Mouse (Mus musculus) lung, postnatal 0 days (tissue): ENCODE data around the gene Pgpep1. TPM values are rescaled to one million over a fixed set of nuclear protein-coding genes. Genes with fewer than 3 reads are reported as not detected.
A peak's percentile ranks its signal among the peaks of the same experiment; 100 is the strongest.

Source experiments
- ATAC-seq: fragments of 200-750 bp; cut with Nextera tagmentation; 2 replicates; pipeline ENCODE4 v1.8.0; 2017; ENCODE audit warnings: moderate library complexity
- DNase-seq: peaks from one replicate; pipeline ENCODE4 v3.0.0-alpha.2; 2016; ENCODE audit warnings: low spot score
- H3K27ac ChIP-seq: fragments of 300-500 bp; sonication (generic); 2 replicates; pipeline ENCODE4 v1.5.1; 2014; ENCODE audit warnings: antibody characterized with exemption, mild to moderate bottlenecking, low read length, mixed read lengths
- H3K27me3 ChIP-seq: fragments of 300-500 bp; sonication (generic); replicated peaks from 2 replicates; pipeline ENCODE4 v1.6.1; 2014; ENCODE audit warnings: low read length, mixed read lengths; ENCODE audit not compliant: insufficient read depth
- H3K36me3 ChIP-seq: fragments of 300-500 bp; sonication (generic); 2 replicates; pipeline ENCODE4 v1.6.1; 2014; ENCODE audit warnings: low read length, mixed read lengths; ENCODE audit not compliant: insufficient read depth
- H3K4me1 ChIP-seq: fragments of 300-500 bp; sonication (generic); 2 replicates; pipeline ENCODE4 v1.6.1; 2014; ENCODE audit warnings: antibody characterized with exemption, low read depth, low read length, mixed read lengths; ENCODE audit not compliant: insufficient read depth
- H3K4me2 ChIP-seq: fragments of 300-500 bp; sonication (generic); replicated peaks from 2 replicates; pipeline ENCODE4 v1.6.1; 2014; ENCODE audit warnings: low read depth, mild to moderate bottlenecking, low read length, moderate library complexity, mixed read lengths
- H3K4me3 ChIP-seq: fragments of 300-500 bp; sonication (generic); 2 replicates; pipeline ENCODE4 v1.5.1; 2014; ENCODE audit warnings: low read depth, low read length
- H3K9ac ChIP-seq: fragments of 300-500 bp; sonication (generic); replicated peaks from 2 replicates; pipeline ENCODE4 v1.6.1; 2014; ENCODE audit warnings: low read depth, mild to moderate bottlenecking
- H3K9me3 ChIP-seq: fragments of 300-500 bp; sonication (generic); 2 replicates; pipeline ENCODE4 v1.6.1; 2016; ENCODE audit warnings: low read length, mixed read lengths
- CTCF ChIP-seq: IDR thresholded peaks from 2 replicates; pipeline ENCODE4 v1.5.1; 2016; ENCODE audit warnings: antibody characterized with exemption, mild to moderate bottlenecking
- EP300 ChIP-seq: IDR thresholded peaks from 2 replicates; pipeline ENCODE4 v1.6.1; 2016; ENCODE audit warnings: antibody characterized with exemption, mild to moderate bottlenecking, control low read depth
- WGBS: fragments of 180-500 bp; shearing (Covaris S2); extraction: QIAGEN DNeasy Blood & Tissue Kit; methylation state at CpG from one replicate; pipeline ENCODE4 v1.1.7; 2014; 5-methylcytosine and 5-hydroxymethylcytosine counted together
- polyA plus RNA-seq: library from polyadenylated mRNA; unstranded; fragments of >200 nt; fragmentation: Nextera tagmentation; extraction: Ambion mirVana; gene quantifications from 2 replicates; pipeline ENCODE4 v1.2.1, GENCODE M21; 2015

Gene Pgpep1
- polyA plus RNA-seq, 1 experiment from 2014 or later = 32.9 TPM

DNA sequence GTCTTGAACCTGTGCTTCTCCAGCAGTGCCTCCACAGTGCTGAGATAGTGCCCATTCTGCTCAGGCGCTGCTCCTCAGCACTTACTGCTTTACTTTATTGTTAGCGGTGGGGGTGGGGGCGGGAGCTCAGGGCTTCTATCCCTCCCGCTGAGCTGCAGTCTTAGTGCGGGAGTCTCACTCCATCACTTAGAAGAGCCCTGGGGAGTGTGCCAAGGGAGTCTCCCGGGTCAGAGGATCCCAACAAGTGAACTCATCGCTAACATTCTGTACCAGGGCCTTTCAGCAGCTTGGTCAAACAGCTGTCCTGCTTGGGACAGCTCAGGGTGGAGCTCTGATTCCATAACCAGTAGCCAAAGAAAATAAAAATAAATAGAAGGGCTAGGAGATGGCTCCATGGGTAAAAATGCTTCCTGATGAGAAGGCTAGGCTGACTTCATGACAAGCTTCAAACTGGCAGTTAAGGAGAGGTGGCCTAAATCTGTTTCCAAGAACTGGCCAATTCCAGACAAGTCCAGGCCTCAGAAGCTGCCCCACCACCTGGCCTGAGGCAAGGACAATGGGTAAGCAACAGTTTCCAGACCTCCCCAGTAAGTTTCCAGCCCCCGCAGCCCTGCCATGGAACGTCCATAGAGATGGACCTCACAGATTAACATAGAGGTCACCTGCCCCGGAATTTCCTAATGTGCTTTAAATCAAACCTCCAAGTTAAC lies 11.6 kb upstream of the Pgpep1 start:
- Histone ChIP-seq H3K9ac (no peak overlapping the region), H3K27ac (0 out of 2 replicates have a peak overlapping the region, but pooled peaks have one; percentile 80), H3K4me2 (no peak overlapping the region), H3K36me3 (no peaks in the 10 kb centered on the region), H3K4me3 (no peak overlapping the region), H3K9me3 (no peaks in the 10 kb centered on the region), H3K4me1 (peaks cover 20% of the 10 kb centered on the region), H3K27me3 (no peaks in the 10 kb centered on the region)
- ATAC-seq (no peak), DNase-seq (peak; percentile 56)
- TF ChIP-seq CTCF (no peak), EP300 (no peak)
- WGBS = 63% methylated on average over 10 of the region's 10 CpGs

DNA sequence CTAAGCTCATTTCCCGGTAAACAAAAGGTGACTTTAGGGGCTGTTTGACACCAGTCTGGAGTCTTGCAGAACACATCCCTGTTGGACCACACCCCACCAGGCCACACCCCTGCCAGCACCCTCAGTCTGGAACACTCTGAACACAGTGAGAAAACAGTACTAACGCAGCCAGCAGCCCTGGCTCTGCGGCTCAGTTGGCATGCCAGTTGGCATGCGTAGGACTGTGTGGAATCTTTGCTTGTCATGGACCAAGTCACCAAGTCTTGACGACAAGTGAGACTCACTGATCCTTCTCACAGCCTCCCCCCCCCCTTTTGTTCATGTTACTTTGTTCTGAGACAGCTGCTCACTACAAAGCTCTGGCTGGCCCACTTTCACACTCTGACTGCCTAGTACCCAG lies 6.9 kb upstream of the Pgpep1 start:
- H3K9ac ChIP-seq = no peak overlapping the region
- no peaks in the 10 kb centered on the region for H3K27me3 ChIP-seq
- H3K4me3 ChIP-seq = no peak overlapping the region
- TF ChIP-seq EP300 (no peak), CTCF (no peak)
- no peak overlapping the region for H3K4me2 ChIP-seq
- peak; percentile 75 for ATAC-seq
- H3K9me3 ChIP-seq = no peaks in the 10 kb centered on the region
- no peaks in the 10 kb centered on the region for H3K36me3 ChIP-seq
- H3K27ac ChIP-seq = no peak overlapping the region
- peak; percentile 53 for DNase-seq
- no peaks in the 10 kb centered on the region for H3K4me1 ChIP-seq
- WGBS = 41% methylated on average over 5 of the region's 5 CpGs

GRCm38 (mm10) chr8:70665599-70665998 lies 5.4 kb upstream of the Pgpep1 start:
- no peak for ATAC-seq
- Histone ChIP-seq H3K27me3 (no peaks in the 10 kb centered on the region), H3K27ac (no peak overlapping the region), H3K9ac (no peak overlapping the region), H3K9me3 (no peaks in the 10 kb centered on the region), H3K36me3 (no peaks in the 10 kb centered on the region), H3K4me1 (no peaks in the 10 kb centered on the region), H3K4me3 (no peak overlapping the region), H3K4me2 (no peak overlapping the region)
- DNase-seq = no peak
- WGBS = 50% methylated on average over 2 of the region's 2 CpGs
- TF ChIP-seq EP300 = no peak
- TF ChIP-seq CTCF = no peak

- Histone ChIP-seq H3K36me3 (no peaks in the 10 kb centered on the region), H3K27ac (no peak overlapping the region), H3K4me3 (no peak overlapping the region), H3K27me3 (no peaks in the 10 kb centered on the region), H3K9ac (no peak overlapping the region), H3K9me3 (no peaks in the 10 kb centered on the region), H3K4me1 (0 out of 2 replicates have a peak, but pooled peaks cover 2% of the 10 kb centered on the region), H3K4me2 (no peak overlapping the region)
- no peak for TF ChIP-seq EP300
- no peak for TF ChIP-seq CTCF
- WGBS = 73% methylated on average over 3 of the region's 3 CpGs
- ATAC-seq (no peak), DNase-seq (no peak)
Observed at GRCm38 (mm10) chr8:70664631-70665030, 4.4 kb upstream of the Pgpep1 start.

DNA sequence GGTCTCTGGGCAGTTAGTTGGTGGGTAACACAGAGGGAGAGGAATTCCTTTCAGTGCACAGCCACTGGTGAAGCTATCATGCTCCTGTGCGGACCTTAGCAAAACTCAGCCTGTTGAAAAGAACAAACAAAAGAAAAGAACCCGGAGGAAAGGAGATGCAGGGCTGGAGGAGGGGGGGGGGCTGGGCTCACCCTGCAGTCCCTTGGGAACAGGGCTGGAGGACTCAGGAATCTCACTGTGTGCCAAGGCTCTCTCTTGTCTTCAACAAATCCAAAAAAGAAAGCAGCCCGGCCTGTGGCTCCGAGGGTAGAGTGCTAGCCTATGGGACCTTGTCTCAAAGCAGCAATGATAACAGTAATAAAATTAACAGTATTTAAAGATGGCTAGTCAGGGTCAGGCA lies 3.5 kb upstream of the Pgpep1 start:
- 35% methylated on average over 4 of the region's 4 CpGs for WGBS
- Histone ChIP-seq H3K27ac (no peak overlapping the region), H3K9me3 (no peaks in the 10 kb centered on the region)

GRCm38 (mm10) chr8:70659604-70660272 lies 450 bp downstream of the Pgpep1 start:
- peak; percentile 96 for ATAC-seq
- peak; percentile 96 for DNase-seq

More for the DNA sequence above, 3.5 kb upstream of the Pgpep1 start:
- H3K4me1 ChIP-seq = peaks cover 7% of the 10 kb centered on the region; the same call in 1 of the 2 replicates
- H3K27me3 ChIP-seq = no peaks in the 10 kb centered on the region
- H3K9ac ChIP-seq = no peak overlapping the region
- H3K36me3 ChIP-seq = no peaks in the 10 kb centered on the region
- H3K4me3 ChIP-seq = no peak overlapping the region
- TF ChIP-seq EP300 (no peak), CTCF (no peak)
- no peak overlapping the region for H3K4me2 ChIP-seq
- DNase-seq (no peak), ATAC-seq (no peak)

More at GRCm38 (mm10) chr8:70659604-70660272, 450 bp downstream of the Pgpep1 start:
- TF ChIP-seq EP300 (no peak), CTCF (no peak)
- WGBS = 2% methylated on average over 25 of the region's 44 CpGs
- Histone ChIP-seq H3K9ac (peak overlapping the region; percentile 68), H3K9me3 (no peaks in the 10 kb centered on the region), H3K4me2 (peak overlapping the region; percentile 81), H3K4me1 (peaks cover 13% of the 10 kb centered on the region; the same call in 1 of the 2 replicates), H3K4me3 (peak overlapping the region; percentile 68), H3K36me3 (peaks cover 9% of the 10 kb centered on the region; the same call in 1 of the 2 replicates), H3K27ac (peak overlapping the region; percentile 79), H3K27me3 (no peaks in the 10 kb centered on the region)
